Mouse (Mus musculus) stomach, embryonic 14.5 days (tissue): ENCODE data around the gene Hmgcll1. TPM values are rescaled to one million over a fixed set of nuclear protein-coding genes. Genes with fewer than 3 reads are reported as not detected.

ENCODE experiments used
- ATAC-seq: fragments of 200-750 bp; cut with Nextera tagmentation; 2 replicates; pipeline ENCODE4 v1.8.0; 2017; ENCODE audit warnings: low read depth, moderate TSS enrichment; ENCODE audit not compliant: insufficient number of reproducible peaks, insufficient read depth, low FRiP score
- H3K27ac ChIP-seq: fragments of 300-500 bp; sonication (generic); 2 replicates; pipeline ENCODE4 v1.5.1; 2014; ENCODE audit warnings: mild to moderate bottlenecking, low read length, moderate library complexity, mixed read lengths
- H3K27me3 ChIP-seq: fragments of 300-500 bp; sonication (generic); 2 replicates; pipeline ENCODE4 v1.6.1; 2014; ENCODE audit warnings: low read length, control low read depth, mixed read lengths; ENCODE audit not compliant: control insufficient read depth, insufficient read depth
- H3K36me3 ChIP-seq: fragments of 300-500 bp; sonication (generic); 2 replicates; pipeline ENCODE4 v1.6.1; 2014; ENCODE audit warnings: mild to moderate bottlenecking, control low read depth, low read length, moderate library complexity, mixed read lengths; ENCODE audit not compliant: control insufficient read depth, insufficient read depth
- H3K4me1 ChIP-seq: fragments of 300-500 bp; sonication (generic); 2 replicates; pipeline ENCODE4 v1.6.1; 2014; ENCODE audit warnings: low read length, control low read depth, mixed read lengths; ENCODE audit not compliant: control insufficient read depth, insufficient read depth
- H3K4me2 ChIP-seq: fragments of 300-500 bp; sonication (generic); replicated peaks from 2 replicates; pipeline ENCODE4 v1.6.1; 2014; ENCODE audit warnings: low read depth, low read length, control low read depth
- H3K4me3 ChIP-seq: fragments of 300-500 bp; sonication (generic); 2 replicates; pipeline ENCODE4 v1.5.1; 2014; ENCODE audit warnings: low read depth, low read length, control low read depth
- H3K9ac ChIP-seq: fragments of 300-500 bp; sonication (generic); replicated peaks from 2 replicates; pipeline ENCODE4 v1.6.1; 2014; ENCODE audit warnings: low read depth, mild to moderate bottlenecking, control low read depth, low read length, moderate library complexity, mixed read lengths
- H3K9me3 ChIP-seq: fragments of 300-500 bp; sonication (generic); 2 replicates; pipeline ENCODE4 v1.6.1; 2016; ENCODE audit warnings: low read depth, low read length, control low read depth; ENCODE audit not compliant: control insufficient read depth
- WGBS: fragments of 180-500 bp; shearing (Covaris S2); extraction: QIAGEN DNeasy Blood & Tissue Kit; methylation state at CpG from one replicate; pipeline ENCODE4 v1.1.7; 2014; 5-methylcytosine and 5-hydroxymethylcytosine counted together
- polyA plus RNA-seq: library from polyadenylated mRNA; unstranded; fragments of >200 nt; fragmentation: Nextera tagmentation; extraction: Ambion mirVana; gene quantifications from 2 replicates; pipeline ENCODE4 v1.2.1, GENCODE M21; 2014

The Hmgcll1 gene
- polyA plus RNA-seq, 1 experiment from 2014 or later, result 6.6 TPM

GRCm38 (mm10) chr9:76007342-76007970, 7.2 kb upstream of the Hmgcll1 start:
- no peak for ATAC-seq
- Histone ChIP-seq H3K4me2 (no peak overlapping the region), H3K9ac (no peak overlapping the region), H3K36me3 (no peaks in the 10 kb centered on the region), H3K27ac (no peak overlapping the region), H3K4me1 (0 out of 2 replicates have a peak, but pooled peaks cover 8% of the 10 kb centered on the region), H3K9me3 (no peaks in the 10 kb centered on the region), H3K27me3 (no peaks in the 10 kb centered on the region), H3K4me3 (no peak overlapping the region)
- 23% methylated on average over 6 of the region's 6 CpGs for WGBS

GRCm38 (mm10) chr9:76013789-76014188, 866 bp upstream of the Hmgcll1 start:
- Histone ChIP-seq H3K4me3 (no peak overlapping the region), H3K9me3 (no peaks in the 10 kb centered on the region), H3K4me2 (no peak overlapping the region), H3K9ac (no peak overlapping the region), H3K36me3 (no peaks in the 10 kb centered on the region), H3K4me1 (0 out of 2 replicates have a peak, but pooled peaks cover 11% of the 10 kb centered on the region), H3K27me3 (no peaks in the 10 kb centered on the region), H3K27ac (no peak overlapping the region)
- no peak for ATAC-seq
- 60% methylated on average over 6 of the region's 6 CpGs for WGBS

GRCm38 (mm10) chr9:76015971-76016370, 1.3 kb downstream of the Hmgcll1 start:
- no peaks in the 10 kb centered on the region for H3K9me3 ChIP-seq
- H3K4me2 ChIP-seq, result no peak overlapping the region
- no peaks in the 10 kb centered on the region for H3K36me3 ChIP-seq
- no peak for ATAC-seq
- no peak overlapping the region for H3K9ac ChIP-seq
- 93% methylated on average over 5 of the region's 5 CpGs for WGBS
- no peaks in the 10 kb centered on the region for H3K27me3 ChIP-seq
- H3K4me1 ChIP-seq, result 0 out of 2 replicates have a peak, but pooled peaks cover 11% of the 10 kb centered on the region
- no peak overlapping the region for H3K4me3 ChIP-seq
- H3K27ac ChIP-seq, result no peak overlapping the region

- H3K27ac ChIP-seq, result no peak overlapping the region
- H3K9me3 ChIP-seq, result no peaks in the 10 kb centered on the region
- H3K4me2 ChIP-seq, result no peak overlapping the region
- WGBS, result 80% methylated on average over 10 of the region's 10 CpGs
- H3K27me3 ChIP-seq, result no peaks in the 10 kb centered on the region
- no peaks in the 10 kb centered on the region for H3K36me3 ChIP-seq
- ATAC-seq, result no peak
- H3K9ac ChIP-seq, result no peak overlapping the region
- H3K4me3 ChIP-seq, result no peak overlapping the region
- 0 out of 2 replicates have a peak, but pooled peaks cover 11% of the 10 kb centered on the region for H3K4me1 ChIP-seq
These were observed 1.9 kb downstream of the Hmgcll1 start for GRCm38 (mm10) chr9:76016506-76016905.

- H3K4me1 ChIP-seq, result no peaks in the 10 kb centered on the region; the same call in 1 of the 2 replicates
- H3K9me3 ChIP-seq, result no peaks in the 10 kb centered on the region
- no peak overlapping the region for H3K4me3 ChIP-seq
- H3K27ac ChIP-seq, result peak overlapping the region; percentile 39; the same call in 1 of the 2 replicates
- H3K4me2 ChIP-seq, result no peak overlapping the region
- no peaks in the 10 kb centered on the region for H3K27me3 ChIP-seq
- no peaks in the 10 kb centered on the region for H3K36me3 ChIP-seq
- H3K9ac ChIP-seq, result no peak overlapping the region
- no peak for ATAC-seq
- WGBS, result 68% methylated on average over 5 of the region's 5 CpGs
These were observed 8.9 kb downstream of the Hmgcll1 start for GRCm38 (mm10) chr9:76023551-76023973.

- Histone ChIP-seq H3K27me3 (no peaks in the 10 kb centered on the region), H3K4me2 (no peak overlapping the region), H3K9ac (no peak overlapping the region)
These were observed 9.9 kb downstream of the Hmgcll1 start for GRCm38 (mm10) chr9:76024277-76025246.

GRCm38 (mm10) chr9:76029471-76030199, 15.0 kb downstream of the Hmgcll1 start:
- H3K4me2 ChIP-seq, result no peak overlapping the region
- H3K27me3 ChIP-seq, result no peaks in the 10 kb centered on the region
- WGBS, result 69% methylated on average over 16 of the region's 16 CpGs

More at GRCm38 (mm10) chr9:76024277-76025246, 9.9 kb downstream of the Hmgcll1 start:
- Histone ChIP-seq H3K36me3 (no peaks in the 10 kb centered on the region), H3K9me3 (no peaks in the 10 kb centered on the region), H3K4me1 (no peaks in the 10 kb centered on the region; the same call in 1 of the 2 replicates), H3K27ac (peak overlapping the region; percentile 53; the same call in 1 of the 2 replicates), H3K4me3 (no peak overlapping the region)
- WGBS, result 49% methylated on average over 5 of the region's 5 CpGs
- no peak for ATAC-seq

GRCm38 (mm10) chr9:76035058-76035457, 20.4 kb downstream of the Hmgcll1 start:
- Histone ChIP-seq H3K4me1 (peaks cover 2% of the 10 kb centered on the region; the same call in 1 of the 2 replicates), H3K27ac (no peak overlapping the region), H3K4me3 (no peak overlapping the region), H3K9me3 (no peaks in the 10 kb centered on the region), H3K9ac (no peak overlapping the region), H3K4me2 (no peak overlapping the region), H3K36me3 (no peaks in the 10 kb centered on the region), H3K27me3 (no peaks in the 10 kb centered on the region)
- WGBS, result 53% methylated on average over 7 of the region's 7 CpGs
- ATAC-seq, result no peak

More at GRCm38 (mm10) chr9:76029471-76030199, 15.0 kb downstream of the Hmgcll1 start:
- H3K9ac ChIP-seq, result no peak overlapping the region
- H3K4me3 ChIP-seq, result no peak overlapping the region
- no peak overlapping the region for H3K27ac ChIP-seq
- no peak for ATAC-seq
- no peaks in the 10 kb centered on the region for H3K9me3 ChIP-seq
- no peaks in the 10 kb centered on the region for H3K4me1 ChIP-seq
- no peaks in the 10 kb centered on the region for H3K36me3 ChIP-seq
